Mouse (Mus musculus) granulocyte monocyte progenitor cell, adult 5-6 weeks (primary cell): ENCODE measurements around the gene Ebf1. TPM values are rescaled to one million over a fixed set of nuclear protein-coding genes. Genes with fewer than 3 reads are reported as not detected.
A peak's percentile ranks its signal among the peaks of the same experiment; 100 is the strongest.

Experiments used
- ATAC-seq: replicated peaks from 2 replicates; pipeline ENCODE4 v1.8.0; 2016; ENCODE audit warnings: mild to moderate bottlenecking, moderate TSS enrichment, inconsistent platforms; ENCODE audit not compliant: poor library complexity, severe bottlenecking
- total RNA-seq, 2 experiments: library from RNA; stranded (forward) in 1 of 2; stranded (reverse) in 1 of 2; fragments of 200-712, 200-1000 nt in 1 of 2; fragments of >200 nt in 1 of 2; fragmentation: Nextera tagmentation in 1 of 2; gene quantifications; 2 replicates each; pipeline ENCODE4 v1.2.3; 2014 to 2017

Ebf1 gene
- total RNA-seq, 2 experiments from 2014 or later, result not detected

- ATAC-seq, result peak; percentile 45
Observed at GRCm38 (mm10) chr11:44617734-44618586, 843 bp downstream of the Ebf1 start.

DNA sequence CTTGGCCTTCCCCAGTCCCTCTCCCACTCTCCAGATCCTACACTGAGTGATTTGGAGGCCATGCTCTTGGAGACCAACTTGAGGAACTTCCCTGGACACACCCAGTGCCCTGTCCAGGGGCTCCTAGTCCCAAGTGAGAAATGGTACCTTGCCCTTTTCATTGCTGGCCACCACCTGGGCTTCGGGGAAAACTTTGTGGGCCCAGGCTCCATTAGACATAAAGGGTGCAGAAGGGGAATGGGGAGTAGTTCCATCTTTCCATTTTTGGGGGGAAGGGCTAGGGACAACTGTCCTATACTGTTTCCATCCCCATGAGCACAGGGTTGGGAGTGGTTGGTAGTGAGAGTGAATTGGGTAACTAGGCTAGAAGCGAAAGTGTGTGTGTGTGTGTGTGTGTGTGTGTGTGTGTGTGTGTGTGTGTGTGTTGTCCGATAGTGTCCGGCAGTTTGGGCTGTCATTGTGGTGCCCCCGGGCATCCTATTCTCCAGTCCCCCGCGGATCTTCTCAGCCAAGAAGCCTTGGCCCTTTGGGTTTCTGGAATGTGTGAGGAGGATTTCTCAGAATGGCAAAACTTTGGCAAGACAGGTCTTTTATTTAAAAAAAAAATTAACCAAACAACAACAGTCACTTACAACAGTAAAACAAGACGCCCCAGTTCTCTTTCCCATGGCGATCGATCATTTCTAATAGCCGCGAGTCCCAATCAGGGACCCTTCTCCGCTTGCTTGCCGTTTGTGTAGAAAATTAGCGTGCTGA lies 2.2 kb downstream of the Ebf1 start:
- ATAC-seq, result no peak

DNA sequence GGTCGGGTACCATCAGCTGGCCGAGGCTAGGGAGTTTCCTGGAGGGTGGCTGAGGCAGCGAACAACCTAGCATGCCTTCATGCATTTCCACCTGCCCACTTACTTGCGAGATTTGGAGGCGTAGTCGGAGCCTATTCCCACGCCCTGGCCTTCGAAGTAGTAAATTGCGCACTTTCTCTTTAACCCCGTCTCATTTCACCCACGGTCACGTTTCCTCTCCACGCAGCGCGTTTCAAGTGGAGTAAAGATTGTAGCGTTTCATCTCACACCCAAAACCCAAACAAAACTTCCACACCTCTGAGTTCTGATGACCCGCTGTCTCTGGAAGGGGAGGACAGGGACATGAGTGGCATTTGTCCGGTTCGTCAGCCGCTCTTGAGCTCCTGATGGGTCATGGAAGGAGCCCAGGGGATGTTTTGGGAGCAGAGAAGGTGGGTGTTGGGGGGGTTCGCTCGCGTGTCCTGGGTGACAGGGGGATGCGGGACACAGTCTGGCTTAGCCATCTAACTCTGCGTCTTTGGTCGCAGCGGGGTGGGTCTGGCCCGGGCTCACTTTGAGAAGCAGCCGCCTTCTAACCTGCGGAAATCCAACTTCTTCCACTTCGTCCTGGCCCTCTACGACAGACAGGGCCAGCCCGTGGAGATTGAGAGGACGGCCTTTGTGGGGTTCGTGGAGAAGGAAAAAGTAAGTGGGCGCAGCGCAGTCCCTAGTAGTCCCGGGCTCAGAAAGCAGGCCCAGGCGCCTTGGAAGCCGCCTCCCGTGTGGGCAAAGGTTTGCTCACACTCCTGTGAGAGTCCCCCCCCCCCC lies 3.0 kb downstream of the Ebf1 start:
- ATAC-seq, result no peak

GRCm38 (mm10) chr11:44620694-44621446 lies 3.8 kb downstream of the Ebf1 start:
- ATAC-seq, result no peak

DNA sequence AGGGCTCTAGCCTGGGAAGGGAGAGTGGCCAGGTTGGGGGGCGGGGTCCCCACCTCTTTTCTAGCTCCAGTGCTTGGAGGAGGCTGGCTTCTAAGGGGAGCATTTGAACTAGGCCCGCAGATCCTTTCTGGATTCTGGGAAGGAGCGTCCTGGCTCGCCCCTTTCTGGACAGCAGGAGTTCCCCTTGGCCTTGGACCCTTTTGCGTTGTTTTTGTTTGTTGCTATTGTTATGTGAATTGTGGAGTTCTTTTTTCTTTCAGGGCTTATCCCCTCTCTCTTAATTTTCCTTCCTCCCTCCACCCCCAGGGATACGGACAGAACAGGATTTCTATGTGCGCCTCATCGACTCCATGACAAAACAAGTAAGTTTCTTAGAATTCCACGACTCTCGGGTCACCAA lies 4.5 kb downstream of the Ebf1 start:
- no peak for ATAC-seq

- ATAC-seq, result no peak
Observed at GRCm38 (mm10) chr11:44622023-44622731, 5.1 kb downstream of the Ebf1 start.

DNA sequence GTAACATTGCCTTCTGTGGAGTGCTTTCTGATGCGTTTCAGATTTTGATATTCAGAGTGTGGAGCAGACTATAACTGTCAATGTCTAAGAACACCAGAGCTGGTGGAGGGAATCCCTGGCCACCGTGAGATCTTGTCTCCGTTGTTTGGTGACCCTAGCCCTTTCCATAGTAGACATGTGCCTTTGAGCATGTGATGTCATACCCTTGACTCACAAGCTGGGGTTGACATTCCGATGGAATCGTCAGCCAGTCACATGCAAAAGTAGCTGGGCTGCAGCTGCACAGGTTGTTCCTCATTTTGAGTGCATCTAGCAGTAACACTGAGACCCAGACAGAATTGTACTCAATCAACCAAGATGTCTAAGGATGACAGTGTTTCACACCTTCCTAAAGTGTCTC lies 7.4 kb downstream of the Ebf1 start:
- ATAC-seq, result no peak

DNA sequence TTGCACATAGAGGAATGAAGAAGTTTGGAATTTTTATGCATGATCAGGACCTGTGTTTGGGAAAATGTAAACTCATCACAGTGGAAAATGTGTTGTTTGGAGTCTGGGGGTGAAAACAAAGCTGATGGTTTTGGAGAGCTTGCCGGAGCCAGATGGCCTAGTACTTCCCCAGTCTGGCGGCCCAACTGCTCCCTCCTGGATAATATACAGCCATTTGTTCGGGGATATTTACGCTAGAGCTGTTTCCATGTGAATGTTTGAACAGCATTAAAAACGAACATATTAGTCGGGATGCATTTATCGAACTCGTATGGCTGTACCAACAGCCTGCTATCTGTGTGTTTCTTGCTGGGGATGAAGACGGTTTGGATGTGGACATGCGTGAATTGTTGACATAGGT lies 8.9 kb downstream of the Ebf1 start:
- ATAC-seq, result no peak

GRCm38 (mm10) chr11:44628412-44628811 lies 11.3 kb downstream of the Ebf1 start:
- no peak for ATAC-seq

DNA sequence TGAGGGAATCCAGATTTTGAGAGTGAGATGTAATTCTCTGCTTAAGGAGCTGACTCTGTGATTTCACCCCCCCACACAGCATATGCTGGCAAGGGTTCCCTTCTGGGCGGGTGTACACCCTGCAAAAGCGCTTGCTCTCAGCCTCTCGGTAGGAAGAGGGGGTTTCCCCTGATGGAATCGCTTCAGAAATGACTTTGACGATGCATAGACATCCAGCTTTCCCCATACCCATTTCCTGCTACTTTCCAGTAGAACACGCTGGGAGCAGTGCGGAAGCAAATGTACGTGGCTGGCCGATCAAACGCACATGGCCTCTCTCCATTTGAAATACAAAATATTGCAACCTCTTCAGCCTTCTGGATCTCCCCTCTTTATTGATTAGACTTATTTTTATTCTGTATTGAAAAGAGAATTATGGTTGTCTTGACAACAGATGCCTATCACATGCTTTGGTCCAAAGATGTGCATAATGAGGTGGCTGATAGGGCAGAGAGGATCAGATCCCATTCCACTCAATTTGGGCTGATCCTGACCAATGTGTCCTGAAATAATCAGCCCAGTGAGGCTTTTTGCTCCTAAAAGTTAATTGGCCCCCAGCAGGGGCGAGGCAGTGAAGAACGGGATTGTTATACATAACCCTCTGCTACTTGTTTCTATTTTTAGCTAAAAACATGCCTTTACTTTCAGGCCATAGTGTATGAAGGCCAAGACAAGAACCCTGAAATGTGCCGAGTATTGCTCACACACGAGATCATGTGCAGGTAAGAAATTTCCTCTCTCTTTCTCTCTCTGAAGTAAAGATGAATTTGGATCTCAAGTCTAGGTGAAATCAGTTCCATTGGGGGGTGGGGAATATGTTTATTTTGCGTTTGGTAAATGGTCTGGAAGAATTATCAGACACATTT lies 15.2 kb downstream of the Ebf1 start:
- ATAC-seq, result no peak

- no peak for ATAC-seq
Observed at GRCm38 (mm10) chr11:44633001-44633693, 16.0 kb downstream of the Ebf1 start.

GRCm38 (mm10) chr11:44634552-44635193 lies 17.6 kb downstream of the Ebf1 start:
- ATAC-seq, result no peak

- ATAC-seq, result no peak
Observed at GRCm38 (mm10) chr11:44636241-44636640, 19.1 kb downstream of the Ebf1 start.

DNA sequence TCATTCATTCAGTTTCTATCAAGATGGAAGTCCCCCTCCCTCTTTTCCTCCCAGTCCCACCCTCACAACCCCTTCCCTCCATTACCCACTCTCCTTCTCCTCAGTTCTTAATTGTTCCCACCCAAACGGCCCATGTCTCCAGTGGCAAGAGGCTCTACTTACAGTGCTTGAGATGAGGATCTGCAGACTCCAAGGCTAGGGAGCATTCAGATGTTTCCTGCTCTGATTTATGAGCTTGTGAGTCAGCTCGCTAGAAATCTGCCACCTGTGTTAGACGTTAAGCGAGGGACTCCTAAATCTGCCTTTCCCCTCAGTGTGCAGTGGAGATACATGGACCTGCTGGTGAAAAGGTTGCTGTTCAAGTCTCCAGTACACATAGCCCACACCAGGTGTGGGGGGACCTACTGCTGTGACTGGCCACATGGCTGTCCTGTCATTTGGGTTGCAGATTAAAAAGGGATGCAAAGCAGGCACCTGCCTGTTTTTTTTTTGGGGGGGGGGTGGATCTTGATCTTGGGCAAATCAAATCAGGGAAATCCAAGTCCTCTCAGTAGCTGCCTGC lies 21.2 kb downstream of the Ebf1 start:
- no peak for ATAC-seq

DNA sequence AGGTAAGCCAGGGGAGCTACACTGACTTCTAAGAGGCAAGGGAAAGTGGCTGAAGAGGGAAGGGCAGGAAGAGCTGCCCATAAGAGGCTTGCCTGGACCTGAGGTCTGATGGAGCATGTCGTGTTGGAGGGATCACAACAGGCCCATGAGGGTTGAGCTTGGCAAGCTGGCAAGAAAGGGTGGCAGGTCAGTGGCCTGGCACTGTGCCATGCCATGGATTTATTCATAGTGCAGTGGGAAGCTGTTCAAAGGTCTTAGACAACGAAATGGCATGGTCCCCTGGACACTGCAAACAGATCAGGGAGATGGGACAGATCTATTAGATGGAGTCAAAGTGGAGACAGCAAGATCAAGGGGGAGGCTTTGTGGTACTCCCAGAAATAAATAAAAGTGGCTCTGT lies 24.4 kb downstream of the Ebf1 start:
- no peak for ATAC-seq

DNA sequence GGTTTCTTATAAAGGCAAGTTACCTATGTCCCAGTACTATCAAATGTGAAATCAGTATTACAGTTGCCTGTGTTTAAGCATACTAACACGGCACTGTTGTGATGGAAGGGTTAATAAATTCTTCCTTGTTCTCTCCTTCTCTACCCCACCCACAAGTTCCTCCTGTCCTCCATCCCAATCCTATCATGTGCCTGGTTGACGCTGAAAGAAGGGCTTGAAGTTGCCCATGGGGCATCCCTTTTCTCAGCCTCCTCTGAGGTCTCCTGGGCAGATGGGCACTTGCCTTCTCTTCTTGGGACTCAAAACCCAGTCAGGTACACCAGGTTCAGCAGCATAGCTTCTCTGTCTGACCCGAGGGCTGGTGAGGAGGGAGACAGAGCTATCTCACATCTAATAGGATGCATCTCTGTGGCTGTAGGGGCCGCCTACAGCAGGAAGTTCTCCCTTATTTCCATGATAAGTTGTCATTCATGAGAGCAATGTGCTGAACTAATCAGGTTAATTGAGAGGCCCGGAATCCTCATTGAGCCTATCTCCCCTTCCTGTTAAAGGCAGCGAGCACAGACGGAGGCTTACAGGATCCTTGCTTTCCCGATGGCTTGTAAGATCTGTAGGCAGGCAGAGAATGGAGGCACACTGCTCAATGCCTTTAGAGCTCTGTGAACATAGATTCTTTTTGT lies 37.4 kb downstream of the Ebf1 start:
- no peak for ATAC-seq

DNA sequence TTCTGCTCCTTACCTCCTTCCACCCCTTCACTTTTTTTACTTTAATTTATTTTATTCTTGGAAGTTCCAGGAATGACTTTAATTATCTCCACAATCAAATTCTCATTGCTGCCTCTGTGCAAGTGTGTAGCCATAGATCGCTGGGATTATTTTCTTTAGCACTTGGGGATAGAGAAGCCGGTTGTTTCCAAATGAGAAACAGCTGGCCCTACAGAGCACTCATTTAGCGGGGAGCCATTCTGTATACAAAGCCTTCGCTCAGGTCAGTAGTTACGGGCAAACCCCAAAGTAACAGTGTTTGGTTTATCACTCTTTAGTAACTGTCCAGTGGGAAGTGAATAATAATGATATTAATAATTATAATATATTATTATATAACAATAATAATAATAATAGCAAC lies 38.4 kb downstream of the Ebf1 start:
- no peak for ATAC-seq
